Mouse (Mus musculus): Measurements from ENCODE around the gene Tcf7l2. TPM values are rescaled to one million over a fixed set of nuclear protein-coding genes. Genes with fewer than 3 reads are reported as not detected.

Gene Tcf7l2
- polyA plus RNA-seq, 1 experiment: 6.2 TPM

DNA sequence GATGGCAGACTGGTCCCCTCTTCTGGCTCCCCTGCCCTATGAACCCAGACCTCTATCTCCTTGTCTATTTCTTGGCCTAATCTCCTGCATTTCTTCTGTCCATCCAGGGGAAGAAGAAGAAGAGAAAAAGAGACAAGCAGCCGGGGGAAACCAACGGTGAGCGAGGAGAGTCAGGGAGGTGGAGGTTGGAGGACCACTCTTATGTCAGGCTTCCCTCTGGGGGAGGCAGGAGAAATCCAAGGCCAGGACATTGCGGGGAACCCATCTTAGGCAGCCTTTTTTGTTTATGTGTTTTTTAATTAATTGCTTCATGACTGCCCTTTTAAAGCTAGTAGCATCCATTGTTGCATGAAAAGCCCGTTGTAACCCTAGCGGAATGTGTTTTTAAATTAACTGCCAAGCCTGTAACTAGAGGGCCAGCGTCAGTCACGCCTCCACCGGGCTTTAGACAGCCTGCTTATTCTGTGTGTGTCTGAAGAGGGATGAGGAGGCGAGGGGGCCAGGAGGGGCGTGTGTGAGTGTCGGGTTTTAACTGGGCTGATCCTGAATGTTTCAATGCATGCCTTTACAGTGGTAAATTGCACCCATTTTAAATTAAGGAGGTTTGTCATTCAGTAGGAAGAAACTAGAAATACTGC is 182.3 kb downstream of the Tcf7l2 start:
- Histone ChIP-seq H3K27me3 (ENCODE audit: control insufficient read depth, insufficient read depth, low read length) (no peaks in the 10 kb centered on the region), H3K4me3 (ENCODE audit: control insufficient read depth, low read depth, low read length) (no peak overlapping the region), H3K4me1 (ENCODE audit: control insufficient read depth, insufficient read depth, low read length) (no peaks in the 10 kb centered on the region; the same call in 1 of the 2 replicates), H3K27ac (ENCODE audit: control insufficient read depth, insufficient read depth, low read depth, low read length) (no peak overlapping the region), H3K36me3 (ENCODE audit: control insufficient read depth, insufficient read depth, low read length) (no peaks in the 10 kb centered on the region)
- TF ChIP-seq POLR2A (IDR thresholded peaks at IDR 0.05; ENCODE audit: control insufficient read depth, low read depth, low read length) (no peak), CTCF (IDR thresholded peaks at IDR 0.05; ENCODE audit: control insufficient read depth, insufficient read depth, insufficient replicate concordance, low read depth, low read length) (no peak)

DNA sequence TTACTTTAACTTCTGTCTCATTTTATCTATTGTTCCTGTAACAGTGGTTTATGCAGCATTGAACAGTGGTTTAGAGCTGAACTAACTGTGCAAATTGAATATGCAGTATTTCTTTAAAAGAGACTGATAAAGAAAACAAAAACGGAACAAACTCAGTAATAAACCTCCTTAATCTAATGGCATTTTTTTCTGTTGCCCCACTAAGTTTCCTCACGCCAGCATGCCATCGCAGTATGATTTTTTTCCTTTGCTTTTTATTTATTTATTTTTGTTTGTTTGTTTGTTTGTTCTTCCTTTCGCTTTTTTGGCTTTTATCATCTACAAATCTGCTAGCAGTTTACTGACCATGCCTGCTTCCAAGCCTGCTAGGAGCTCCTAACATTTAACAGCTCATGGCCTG is 183.2 kb downstream of the Tcf7l2 start:
- no peak overlapping the region for H3K4me3 ChIP-seq (ENCODE audit: control insufficient read depth, low read depth, low read length)
- TF ChIP-seq CTCF (IDR thresholded peaks at IDR 0.05; ENCODE audit: control insufficient read depth, insufficient read depth, insufficient replicate concordance, low read depth, low read length): no peak
- TF ChIP-seq POLR2A (IDR thresholded peaks at IDR 0.05; ENCODE audit: control insufficient read depth, low read depth, low read length): no peak
- no peaks in the 10 kb centered on the region for H3K27me3 ChIP-seq (ENCODE audit: control insufficient read depth, insufficient read depth, low read length)
- H3K4me1 ChIP-seq (ENCODE audit: control insufficient read depth, insufficient read depth, low read length): no peaks in the 10 kb centered on the region; the same call in 1 of the 2 replicates
- H3K27ac ChIP-seq (ENCODE audit: control insufficient read depth, insufficient read depth, low read depth, low read length): no peak overlapping the region
- H3K36me3 ChIP-seq (ENCODE audit: control insufficient read depth, insufficient read depth, low read length): no peaks in the 10 kb centered on the region

DNA sequence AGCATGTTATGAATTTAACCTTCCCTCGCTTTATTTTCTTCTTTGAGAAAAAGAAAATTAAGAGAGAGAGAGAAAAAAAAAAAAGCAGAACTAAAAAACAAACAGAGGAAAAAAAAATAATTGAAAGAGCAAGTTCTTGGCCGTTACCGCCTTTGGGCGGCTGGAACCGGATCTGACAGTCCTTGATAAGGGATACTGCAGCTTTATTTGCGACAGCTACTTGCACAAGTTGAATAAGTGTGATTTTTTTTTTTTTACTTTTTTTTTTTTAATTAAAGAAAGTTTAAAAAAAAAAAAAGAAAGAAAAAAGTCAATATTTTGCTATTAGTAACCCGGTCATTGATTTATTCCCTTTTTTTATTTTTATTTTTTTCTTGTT is 183.8 kb downstream of the Tcf7l2 start:
- H3K4me1 ChIP-seq (ENCODE audit: control insufficient read depth, insufficient read depth, low read length): no peaks in the 10 kb centered on the region; the same call in 1 of the 2 replicates
- H3K27ac ChIP-seq (ENCODE audit: control insufficient read depth, insufficient read depth, low read depth, low read length): no peak overlapping the region
- no peaks in the 10 kb centered on the region for H3K27me3 ChIP-seq (ENCODE audit: control insufficient read depth, insufficient read depth, low read length)
- no peaks in the 10 kb centered on the region for H3K36me3 ChIP-seq (ENCODE audit: control insufficient read depth, insufficient read depth, low read length)
- H3K4me3 ChIP-seq (ENCODE audit: control insufficient read depth, low read depth, low read length): no peak overlapping the region
- TF ChIP-seq CTCF (IDR thresholded peaks at IDR 0.05; ENCODE audit: control insufficient read depth, insufficient read depth, insufficient replicate concordance, low read depth, low read length) (no peak), POLR2A (IDR thresholded peaks at IDR 0.05; ENCODE audit: control insufficient read depth, low read depth, low read length) (no peak)

DNA sequence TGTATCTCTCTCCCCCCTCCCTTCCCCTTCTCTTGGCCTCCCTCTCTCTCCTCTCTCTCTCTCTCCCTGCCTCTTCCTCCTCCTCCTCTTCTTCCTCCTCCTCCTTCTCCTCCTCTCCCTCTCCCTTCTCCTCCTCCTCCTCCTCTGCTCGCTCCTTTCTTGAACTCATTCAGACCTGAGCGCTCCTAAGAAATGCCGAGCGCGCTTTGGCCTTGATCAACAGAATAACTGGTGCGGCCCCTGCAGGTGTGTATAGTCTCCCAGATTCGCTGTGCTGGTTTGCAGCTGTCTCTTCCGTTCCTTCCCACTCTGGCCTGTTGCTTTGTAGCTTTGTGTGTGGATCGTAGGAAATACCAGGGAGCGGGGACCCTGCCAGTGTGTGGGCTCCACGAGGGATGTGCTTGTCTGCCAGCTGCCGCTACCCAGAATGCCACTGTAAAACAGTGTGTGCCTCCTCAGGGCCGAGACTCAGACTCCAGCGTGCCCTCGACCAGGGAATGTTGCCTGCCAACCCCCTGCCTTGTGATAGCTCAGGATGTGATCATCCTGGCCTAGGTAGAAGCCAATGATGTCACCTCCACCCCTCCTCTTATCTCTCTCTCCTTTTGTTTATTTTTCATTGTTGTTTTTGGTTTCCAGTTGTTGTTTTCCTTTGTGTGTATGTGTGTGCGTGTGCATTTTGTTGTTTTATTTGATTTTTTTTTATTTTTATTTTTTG is 184.3 kb downstream of the Tcf7l2 start:
- no peak overlapping the region for H3K27ac ChIP-seq (ENCODE audit: control insufficient read depth, insufficient read depth, low read depth, low read length)
- H3K4me1 ChIP-seq (ENCODE audit: control insufficient read depth, insufficient read depth, low read length): no peaks in the 10 kb centered on the region; the same call in 1 of the 2 replicates
- no peak overlapping the region for H3K4me3 ChIP-seq (ENCODE audit: control insufficient read depth, low read depth, low read length)
- no peak for TF ChIP-seq POLR2A (IDR thresholded peaks at IDR 0.05; ENCODE audit: control insufficient read depth, low read depth, low read length)
- no peak for TF ChIP-seq CTCF (IDR thresholded peaks at IDR 0.05; ENCODE audit: control insufficient read depth, insufficient read depth, insufficient replicate concordance, low read depth, low read length)
- no peaks in the 10 kb centered on the region for H3K36me3 ChIP-seq (ENCODE audit: control insufficient read depth, insufficient read depth, low read length)
- H3K27me3 ChIP-seq (ENCODE audit: control insufficient read depth, insufficient read depth, low read length): no peaks in the 10 kb centered on the region

DNA sequence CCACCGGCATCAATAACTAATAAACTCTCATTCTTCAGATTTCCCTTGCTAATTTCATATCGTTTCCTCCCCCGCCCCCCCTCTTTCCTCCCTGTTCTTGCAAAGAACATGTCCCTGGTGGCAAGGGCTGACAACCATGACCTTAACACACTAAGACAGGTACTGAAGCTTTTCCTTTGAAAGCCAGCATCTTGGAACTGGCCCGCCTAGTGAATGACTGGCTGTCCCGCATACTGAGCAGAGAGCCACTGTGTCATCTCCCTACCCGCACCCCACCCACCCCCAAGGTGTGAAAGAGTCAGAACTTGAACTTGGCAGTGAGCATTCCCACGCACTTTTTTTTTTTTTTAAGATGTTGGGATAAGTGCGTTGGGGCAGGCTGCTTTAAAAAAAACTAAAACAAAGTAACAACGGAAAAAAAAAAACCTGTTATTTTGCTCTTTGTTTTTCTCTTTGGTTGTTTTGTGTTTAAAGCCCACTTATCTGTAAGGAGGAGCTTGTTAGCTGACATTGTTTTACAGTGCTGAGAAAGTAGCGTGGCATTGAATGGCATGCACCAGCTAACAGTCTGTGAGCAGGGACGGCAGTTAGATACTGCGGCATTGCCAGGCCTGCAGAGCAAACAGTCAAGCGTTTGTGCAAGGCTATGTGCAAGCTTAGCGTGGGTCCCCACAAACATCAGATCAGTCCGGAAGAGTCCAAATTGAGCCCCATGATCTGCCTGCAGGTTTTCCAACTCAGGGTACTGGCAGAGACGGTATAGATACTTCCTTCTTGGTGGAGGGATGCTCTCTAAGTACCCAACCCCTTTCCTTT is 185.4 kb downstream of the Tcf7l2 start:
- no peaks in the 10 kb centered on the region for H3K27me3 ChIP-seq (ENCODE audit: control insufficient read depth, insufficient read depth, low read length)
- H3K4me3 ChIP-seq (ENCODE audit: control insufficient read depth, low read depth, low read length): no peak overlapping the region
- no peak overlapping the region for H3K27ac ChIP-seq (ENCODE audit: control insufficient read depth, insufficient read depth, low read depth, low read length)
- TF ChIP-seq POLR2A (IDR thresholded peaks at IDR 0.05; ENCODE audit: control insufficient read depth, low read depth, low read length) (no peak), CTCF (IDR thresholded peaks at IDR 0.05; ENCODE audit: control insufficient read depth, insufficient read depth, insufficient replicate concordance, low read depth, low read length) (no peak)
- H3K36me3 ChIP-seq (ENCODE audit: control insufficient read depth, insufficient read depth, low read length): no peaks in the 10 kb centered on the region
- no peaks in the 10 kb centered on the region; the same call in 1 of the 2 replicates for H3K4me1 ChIP-seq (ENCODE audit: control insufficient read depth, insufficient read depth, low read length)

DNA sequence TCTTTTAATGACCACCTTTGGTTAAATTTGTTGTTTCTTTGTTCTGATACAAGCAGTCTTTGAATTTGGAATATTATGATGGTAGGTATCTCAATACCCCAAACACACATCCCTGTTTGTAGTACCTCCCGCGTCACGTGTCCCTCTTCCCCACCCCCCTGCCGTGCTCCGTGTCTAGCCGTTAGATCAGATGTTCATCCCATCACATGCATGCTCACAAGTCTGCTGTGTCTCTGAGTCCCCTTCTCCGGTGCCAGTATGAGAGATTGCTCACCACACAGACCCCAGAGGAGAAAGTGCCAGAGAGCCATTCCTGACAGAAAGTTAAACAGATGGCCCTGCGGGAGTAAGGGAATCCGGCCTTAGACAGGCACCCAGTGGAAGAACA is 186.0 kb downstream of the Tcf7l2 start:
- Histone ChIP-seq H3K36me3 (ENCODE audit: control insufficient read depth, insufficient read depth, low read length) (no peaks in the 10 kb centered on the region), H3K27ac (ENCODE audit: control insufficient read depth, insufficient read depth, low read depth, low read length) (no peak overlapping the region), H3K4me1 (ENCODE audit: control insufficient read depth, insufficient read depth, low read length) (no peaks in the 10 kb centered on the region; the same call in 1 of the 2 replicates), H3K4me3 (ENCODE audit: control insufficient read depth, low read depth, low read length) (no peak overlapping the region), H3K27me3 (ENCODE audit: control insufficient read depth, insufficient read depth, low read length) (no peaks in the 10 kb centered on the region)
- TF ChIP-seq CTCF (IDR thresholded peaks at IDR 0.05; ENCODE audit: control insufficient read depth, insufficient read depth, insufficient replicate concordance, low read depth, low read length) (no peak), POLR2A (IDR thresholded peaks at IDR 0.05; ENCODE audit: control insufficient read depth, low read depth, low read length) (no peak)

DNA sequence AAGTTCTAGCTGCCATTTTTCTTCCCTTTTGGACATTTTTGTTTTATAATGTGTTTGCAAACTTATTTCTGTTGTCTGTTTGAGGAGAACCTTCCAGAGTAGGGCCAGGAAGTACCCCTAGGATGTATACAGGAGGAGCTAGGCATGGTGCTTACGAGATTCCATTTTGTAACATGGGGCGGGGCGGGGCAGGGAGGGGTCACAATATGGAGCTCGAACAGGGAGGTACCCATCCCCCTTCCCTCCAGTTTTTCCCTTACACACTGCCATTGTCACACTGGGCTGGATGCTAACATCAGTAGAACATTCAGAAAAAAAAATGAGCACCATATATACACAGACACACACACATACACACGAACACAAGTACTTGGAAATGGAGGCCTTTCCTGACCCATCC is 187.1 kb downstream of the Tcf7l2 start:
- no peaks in the 10 kb centered on the region; the same call in 1 of the 2 replicates for H3K4me1 ChIP-seq (ENCODE audit: control insufficient read depth, insufficient read depth, low read length)
- no peaks in the 10 kb centered on the region for H3K36me3 ChIP-seq (ENCODE audit: control insufficient read depth, insufficient read depth, low read length)
- TF ChIP-seq CTCF (IDR thresholded peaks at IDR 0.05; ENCODE audit: control insufficient read depth, insufficient read depth, insufficient replicate concordance, low read depth, low read length) (no peak), POLR2A (IDR thresholded peaks at IDR 0.05; ENCODE audit: control insufficient read depth, low read depth, low read length) (no peak)
- H3K27me3 ChIP-seq (ENCODE audit: control insufficient read depth, insufficient read depth, low read length): no peaks in the 10 kb centered on the region
- no peak overlapping the region for H3K4me3 ChIP-seq (ENCODE audit: control insufficient read depth, low read depth, low read length)
- no peak overlapping the region for H3K27ac ChIP-seq (ENCODE audit: control insufficient read depth, insufficient read depth, low read depth, low read length)

All from testis, adult 2 months (tissue).